In the genomic region with DNA sequence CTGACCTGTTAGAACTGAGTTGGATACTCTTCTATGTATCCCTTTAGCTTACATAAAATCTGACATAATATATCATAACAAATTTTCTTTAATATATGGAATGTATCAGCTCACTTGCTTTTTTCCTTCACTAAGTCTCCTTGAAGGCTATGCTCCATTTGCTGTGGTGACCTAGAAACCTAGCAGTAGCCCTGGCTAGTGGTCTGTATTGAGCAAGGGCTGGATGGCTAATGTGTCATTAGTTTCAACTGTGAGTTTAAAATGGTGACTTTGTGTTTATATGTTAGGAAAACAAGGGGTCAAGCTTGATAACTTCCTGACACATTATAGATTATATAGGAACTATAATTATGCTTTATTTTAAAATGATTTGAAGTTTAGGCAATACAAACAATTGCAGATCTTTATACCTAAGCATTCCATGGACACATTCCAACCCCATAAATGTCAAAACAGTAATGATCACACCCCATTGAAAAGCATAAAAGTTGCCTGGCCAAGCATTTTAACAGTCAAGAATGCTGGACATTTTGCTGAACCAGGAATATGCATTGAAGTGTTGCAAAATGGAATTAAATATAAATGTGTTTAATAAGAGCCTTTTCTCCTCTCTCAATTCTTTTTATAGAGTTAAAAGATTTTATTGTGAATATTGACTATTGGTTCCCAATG, we compare ENCODE assay signal across 21 mouse cellular contexts. TPM values are rescaled to one million over a fixed set of nuclear protein-coding genes. Genes with fewer than 3 reads are reported as not detected.
DNase-seq lines count a peak whose midpoint lies in the region; ATAC-seq and TF ChIP-seq lines count a peak whose summit lies in the region.
"Had no signal": no experiment of that assay in that cellular context is flagged by ENCODE, and none has a peak within 500 bp of the region (broad histone marks: within the 10 kb centered on the region; RNA-seq: fewer than 3 reads in every experiment).

No protein-coding gene starts in this region.

- H3K9ac ChIP-seq in lung, embryonic 14.5 days, result no peak overlapping the region
- H3K9ac ChIP-seq in lung, embryonic 16.5 days (ENCODE audit: low read length), result no peak overlapping the region
- H3K9ac ChIP-seq in lung, postnatal 0 days (replicated peaks; ENCODE audit: low read depth), result no peak overlapping the region

- no peaks in the 10 kb centered on the region for H3K9me3 ChIP-seq in lung, embryonic 14.5 days (ENCODE audit: low read depth, low read length)
- H3K9me3 ChIP-seq in lung, embryonic 16.5 days (ENCODE audit: control insufficient read depth, low read length), result no peaks in the 10 kb centered on the region
- H3K9me3 ChIP-seq in lung, postnatal 0 days (ENCODE audit: low read length), result no peaks in the 10 kb centered on the region

- no peak for TF ChIP-seq CTCF in lung, embryonic 14.5 days (IDR thresholded peaks at IDR 0.05; ENCODE audit: low read depth)
- TF ChIP-seq CTCF in lung, adult 2 months (IDR thresholded peaks at IDR 0.05; ENCODE audit: insufficient read depth, low read length), result no peak
- no peak for TF ChIP-seq CTCF in lung, postnatal 0 days (IDR thresholded peaks at IDR 0.05)

- no peak for TF ChIP-seq EP300 in lung, postnatal 0 days (IDR thresholded peaks at IDR 0.05)

- ATAC-seq in lung, embryonic 14.5 days (ENCODE audit: insufficient read depth), result peak; percentile 62; the same call in 1 of the 2 replicates
- ATAC-seq in lung, embryonic 16.5 days (ENCODE audit: low read depth), result peak; percentile 62
- no peak for ATAC-seq in lung, postnatal 0 days
- ATAC-seq: activated CD4-positive, CD25-positive, alpha-beta regulatory T cell, adult 4 months; CD4-positive, CD25-positive, alpha-beta regulatory T cell, adult 4 months; Patski had no signal

- no peak for TF ChIP-seq POLR2A in lung, adult 2 months (IDR thresholded peaks at IDR 0.05; ENCODE audit: borderline replicate concordance, extremely low read depth, low read depth, low read length)

- H3K27me3 ChIP-seq in lung, embryonic 14.5 days (ENCODE audit: insufficient read depth, low read length), result no peaks in the 10 kb centered on the region
- no peaks in the 10 kb centered on the region for H3K27me3 ChIP-seq in lung, embryonic 16.5 days (ENCODE audit: control insufficient read depth, insufficient read depth, low read depth, low read length)
- H3K27me3 ChIP-seq in lung, postnatal 0 days (replicated peaks; ENCODE audit: insufficient read depth, low read length), result no peaks in the 10 kb centered on the region
- H3K27me3 ChIP-seq: CH12.LX, Patski had no signal

- H3K27ac ChIP-seq in lung, embryonic 14.5 days (ENCODE audit: low read depth), result no peak overlapping the region
- no peak overlapping the region for H3K27ac ChIP-seq in lung, embryonic 16.5 days (ENCODE audit: low read length)
- no peak overlapping the region for H3K27ac ChIP-seq in lung, postnatal 0 days (ENCODE audit: low read length)

- no peaks in the 10 kb centered on the region for H3K36me3 ChIP-seq in lung, embryonic 14.5 days (ENCODE audit: insufficient read depth)
- H3K36me3 ChIP-seq in lung, embryonic 16.5 days (ENCODE audit: control insufficient read depth, insufficient read depth, low read length), result no peaks in the 10 kb centered on the region
- no peaks in the 10 kb centered on the region for H3K36me3 ChIP-seq in lung, postnatal 0 days (ENCODE audit: insufficient read depth, low read length)
- H3K36me3 ChIP-seq: G1E had no signal

- no peak overlapping the region for H3K4me2 ChIP-seq in lung, embryonic 14.5 days
- no peak overlapping the region for H3K4me2 ChIP-seq in lung, embryonic 16.5 days (ENCODE audit: low read depth, low read length)
- no peak overlapping the region for H3K4me2 ChIP-seq in lung, postnatal 0 days (replicated peaks; ENCODE audit: low read depth, low read length)

- no peak overlapping the region for H3K4me3 ChIP-seq in lung, embryonic 14.5 days (ENCODE audit: low read depth, low read length)
- no peak overlapping the region for H3K4me3 ChIP-seq in lung, embryonic 16.5 days (ENCODE audit: low read length)
- H3K4me3 ChIP-seq in lung, adult 2 months (replicated peaks; ENCODE audit: extremely low read depth, low read depth, low read length), result no peak overlapping the region
- H3K4me3 ChIP-seq in lung, postnatal 0 days (ENCODE audit: low read depth, low read length), result no peak overlapping the region

- H3K4me1 ChIP-seq in lung, embryonic 14.5 days (ENCODE audit: insufficient read depth), result no peaks in the 10 kb centered on the region
- no peaks in the 10 kb centered on the region for H3K4me1 ChIP-seq in lung, embryonic 16.5 days (replicated peaks; ENCODE audit: control insufficient read depth, insufficient read depth, low read length)
- H3K4me1 ChIP-seq in lung, adult 2 months (ENCODE audit: control insufficient read depth, insufficient read depth, low read length), result no peaks in the 10 kb centered on the region
- H3K4me1 ChIP-seq in lung, postnatal 0 days (ENCODE audit: insufficient read depth, low read depth, low read length), result no peaks in the 10 kb centered on the region; the same call in 1 of the 2 replicates

- DNase-seq in lung, embryonic 14.5 days, result peak; percentile 81
- DNase-seq in lung, postnatal 4 days, result no peak
- DNase-seq in lung, adult 2 months, result no peak
- DNase-seq in lung, postnatal 0 days (ENCODE audit: low spot score), result peak; percentile 7
- DNase-seq in lung, adult 18-20 months, result no peak
- DNase-seq: adrenal gland, adult 2 months; adrenal gland, adult 8-10 months; adrenal gland, postnatal 10 days; adrenal gland, postnatal 14 days; adrenal gland, postnatal 25 days; adrenal gland, postnatal 36 days; B cell, adult 2 months; cerebellum, adult 11 months; cerebellum, adult 11-12 months; cerebellum, adult 18-20 months had no signal

RNA-seq across cellular contexts. Expression of a gene that starts 17.7 kb away (rescaled TPM):
- polyA plus RNA-seq in lung, embryonic 14.5 days (2014; fragmentation: Nextera tagmentation; extraction: Ambion mirVana), result not detected in 2 replicates
- 0.10 and 0.14 TPM in 2 replicates for polyA plus RNA-seq in lung, embryonic 16.5 days (2015; fragmentation: Nextera tagmentation; extraction: Ambion mirVana)
- polyA plus RNA-seq in lung, adult 2 months (2012; rRNA removed), result not detected in 2 replicates
- 0.08 TPM in 1 of 2 replicates, not detected in the other for polyA plus RNA-seq in lung, postnatal 0 days (2015; fragmentation: Nextera tagmentation; extraction: Ambion mirVana)
- polyA plus RNA-seq: adrenal gland, adult 2 months; CD4-positive, CD25-positive, alpha-beta regulatory T cell, adult 4 months; G1E had no signal

Comparison
In these comparisons a context has a peak if more than half of its experiments do, and no peak if none do; other contexts are left out.
1. DNase-seq: peak in lung, embryonic 14.5 days (single experiment) and lung, postnatal 0 days (single experiment); none in lung, postnatal 4 days (0 of 2), lung, adult 2 months (single experiment) and lung, adult 18-20 months (0 of 2).